Mouse (Mus musculus): ENCODE data around the gene Prtn3.

The Prtn3 gene

GRCm38 (mm10) chr10:79909092-79909922 is 35.0 kb downstream of the Prtn3 start:
- DNase-seq (ENCODE audit: low spot score in 2 of 2), result no peak

GRCm38 (mm10) chr10:79910556-79910955 is 36.3 kb downstream of the Prtn3 start, which contains the start of gene Gm26602:
TSS of gene Gm26602 (plus strand) at chr10:79910856.
- no peak for DNase-seq (ENCODE audit: low spot score in 2 of 2)

GRCm38 (mm10) chr10:79912412-79912811 is 38.1 kb downstream of the Prtn3 start:
- no peak for DNase-seq (ENCODE audit: low spot score in 2 of 2)

GRCm38 (mm10) chr10:79914131-79914947 is 40.1 kb downstream of the Prtn3 start:
- DNase-seq (ENCODE audit: low spot score in 2 of 2), result no peak

GRCm38 (mm10) chr10:79914948-79915596 is 40.8 kb downstream of the Prtn3 start:
- DNase-seq (ENCODE audit: low spot score in 2 of 2), result no peak

DNA sequence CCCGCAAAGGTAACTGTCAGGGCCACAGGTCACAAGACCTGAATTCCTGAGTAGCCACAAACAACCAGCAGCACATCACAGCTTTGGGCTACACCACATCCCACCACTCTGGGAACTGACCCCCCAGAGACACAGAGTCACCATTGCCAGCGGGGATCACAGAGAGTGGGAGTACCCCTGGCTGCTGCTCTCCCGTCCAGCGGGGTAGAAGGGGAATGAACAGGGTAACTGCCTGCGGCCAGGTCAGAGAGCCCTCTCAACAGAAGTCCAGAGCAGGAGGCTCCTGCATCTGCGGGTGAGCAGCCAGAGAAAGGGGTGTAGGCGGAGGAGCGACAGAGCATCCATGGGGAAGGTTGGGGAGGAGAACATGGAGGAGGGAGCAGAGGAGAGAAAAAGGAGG is 41.8 kb downstream of the Prtn3 start:
- DNase-seq (ENCODE audit: low spot score in 2 of 2), result no peak

- DNase-seq (ENCODE audit: low spot score in 2 of 2), result peak; percentile 71 to 80
Measured at GRCm38 (mm10) chr10:79916808-79917531, 42.7 kb downstream of the Prtn3 start, which contains the start of gene Kiss1r. TSS of gene Kiss1r (plus strand) at chr10:79916971.

DNA sequence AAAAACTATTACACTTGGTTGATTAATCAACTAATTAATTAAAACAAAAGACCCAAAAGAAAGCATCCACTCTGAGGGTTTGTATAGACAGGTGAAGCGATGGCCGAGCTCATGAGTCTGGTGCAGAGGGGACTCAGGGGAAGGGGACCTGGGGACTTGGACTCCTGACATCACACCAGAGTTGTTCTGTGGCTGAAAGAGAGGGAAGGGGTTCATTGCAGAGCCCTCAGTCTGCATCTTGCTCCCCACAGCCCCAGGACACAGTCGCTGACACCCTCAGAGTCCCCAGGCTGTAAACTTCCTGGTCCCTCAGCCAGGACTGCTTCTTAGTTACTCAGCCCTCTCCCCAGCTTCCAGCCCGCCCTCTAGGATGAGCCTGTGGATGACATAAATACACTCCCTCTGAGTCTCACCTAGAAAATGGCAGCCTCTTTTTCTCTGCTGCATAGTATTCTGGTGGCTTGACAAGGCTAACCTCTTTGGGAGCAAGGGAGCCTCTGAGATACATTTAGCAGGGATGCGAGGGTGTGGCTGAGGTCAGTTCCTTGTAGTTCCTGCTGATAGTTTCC is 43.3 kb downstream of the Prtn3 start:
- DNase-seq (ENCODE audit: low spot score in 2 of 2), result no peak

DNA sequence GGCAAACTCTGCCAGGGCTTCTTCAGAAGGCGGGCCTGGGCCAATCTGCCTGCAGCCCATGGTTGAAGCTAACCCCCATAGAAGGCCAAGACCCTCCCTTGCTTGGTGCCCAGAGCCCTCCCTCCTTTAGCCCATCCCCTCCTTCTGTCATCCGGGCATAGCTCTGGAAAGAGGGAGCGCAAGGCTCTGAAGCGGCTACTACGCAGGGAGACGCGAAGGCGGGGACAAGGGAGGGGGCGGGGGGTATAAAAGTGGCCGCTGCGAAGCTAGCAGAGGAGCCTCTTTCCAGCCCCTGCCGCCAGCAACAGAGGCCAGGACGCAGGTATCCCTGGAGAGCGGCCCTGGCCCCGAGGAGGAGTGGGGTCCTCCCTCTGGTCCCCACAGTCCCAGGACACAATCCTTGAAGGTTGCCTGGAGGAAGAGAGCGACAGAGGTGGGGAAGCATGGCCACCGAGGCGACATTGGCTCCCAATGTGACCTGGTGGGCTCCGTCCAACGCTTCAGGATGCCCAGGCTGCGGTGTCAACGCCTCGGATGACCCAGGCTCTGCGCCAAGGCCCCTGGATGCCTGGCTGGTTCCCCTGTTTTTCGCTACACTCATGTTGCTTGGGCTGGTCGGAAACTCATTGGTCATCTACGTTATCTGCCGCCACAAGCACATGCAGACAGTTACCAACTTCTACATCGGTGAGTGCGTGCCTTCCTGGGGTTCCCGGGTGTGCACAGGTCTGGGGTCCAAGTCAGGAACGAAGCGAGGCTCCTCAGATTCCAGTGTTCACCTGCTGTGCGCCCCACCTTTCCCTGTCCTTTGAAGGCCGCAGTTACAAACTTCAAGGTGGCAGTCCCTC is 44.2 kb downstream of the Prtn3 start:
- DNase-seq (ENCODE audit: low spot score in 2 of 2), result no peak

GRCm38 (mm10) chr10:79919251-79919849 is 45.1 kb downstream of the Prtn3 start:
- DNase-seq (ENCODE audit: low spot score in 2 of 2), result no peak

GRCm38 (mm10) chr10:79920056-79920890 is 46.0 kb downstream of the Prtn3 start:
- DNase-seq (ENCODE audit: low spot score in 2 of 2), result no peak

GRCm38 (mm10) chr10:79920958-79921535 is 46.8 kb downstream of the Prtn3 start, which contains the start of gene R3hdm4:
TSS of gene R3hdm4 (minus strand) at chr10:79921208.
- DNase-seq (ENCODE audit: low spot score in 2 of 2), result no peak

GRCm38 (mm10) chr10:79921572-79921971 is 47.3 kb downstream of the Prtn3 start:
- no peak for DNase-seq (ENCODE audit: low spot score in 2 of 2)

GRCm38 (mm10) chr10:79924998-79925784 is 50.9 kb downstream of the Prtn3 start:
- DNase-seq (ENCODE audit: low spot score in 2 of 2), result peak; percentile 90 to 99

DNA sequence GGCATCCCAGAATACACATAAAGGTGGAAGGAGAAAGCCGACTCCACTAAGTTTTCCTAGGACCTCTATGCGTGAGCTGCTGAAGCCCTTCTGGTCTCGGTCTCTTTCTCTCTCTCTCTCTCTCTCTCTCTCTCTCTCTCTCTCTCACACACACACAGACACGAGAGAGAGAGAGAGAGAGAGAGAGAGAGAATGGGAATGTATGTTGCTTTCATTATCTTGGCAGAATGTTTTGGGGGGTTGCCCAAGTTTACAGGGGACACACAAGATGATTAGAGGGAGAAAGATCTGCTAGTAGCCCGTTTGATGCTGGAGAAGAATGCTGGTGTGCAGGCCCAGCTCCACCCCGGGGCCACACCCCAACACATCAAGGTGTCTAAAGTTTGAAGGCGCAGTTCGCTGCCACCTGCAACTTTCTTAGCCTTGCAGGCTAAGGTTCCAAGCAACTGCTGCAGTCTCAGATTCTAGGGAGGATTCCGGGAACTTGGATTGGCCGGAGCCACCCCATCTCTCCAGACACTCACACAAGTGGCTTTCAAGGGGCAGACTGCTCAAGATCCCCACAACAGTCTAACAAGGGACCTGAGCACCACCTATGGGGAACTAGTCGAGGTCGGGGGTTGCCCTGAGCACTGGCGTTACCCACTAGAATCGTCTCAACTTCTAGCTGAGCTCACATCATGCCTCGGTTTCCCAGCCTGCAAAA is 51.7 kb downstream of the Prtn3 start:
- DNase-seq (ENCODE audit: low spot score in 2 of 2), result no peak

DNA sequence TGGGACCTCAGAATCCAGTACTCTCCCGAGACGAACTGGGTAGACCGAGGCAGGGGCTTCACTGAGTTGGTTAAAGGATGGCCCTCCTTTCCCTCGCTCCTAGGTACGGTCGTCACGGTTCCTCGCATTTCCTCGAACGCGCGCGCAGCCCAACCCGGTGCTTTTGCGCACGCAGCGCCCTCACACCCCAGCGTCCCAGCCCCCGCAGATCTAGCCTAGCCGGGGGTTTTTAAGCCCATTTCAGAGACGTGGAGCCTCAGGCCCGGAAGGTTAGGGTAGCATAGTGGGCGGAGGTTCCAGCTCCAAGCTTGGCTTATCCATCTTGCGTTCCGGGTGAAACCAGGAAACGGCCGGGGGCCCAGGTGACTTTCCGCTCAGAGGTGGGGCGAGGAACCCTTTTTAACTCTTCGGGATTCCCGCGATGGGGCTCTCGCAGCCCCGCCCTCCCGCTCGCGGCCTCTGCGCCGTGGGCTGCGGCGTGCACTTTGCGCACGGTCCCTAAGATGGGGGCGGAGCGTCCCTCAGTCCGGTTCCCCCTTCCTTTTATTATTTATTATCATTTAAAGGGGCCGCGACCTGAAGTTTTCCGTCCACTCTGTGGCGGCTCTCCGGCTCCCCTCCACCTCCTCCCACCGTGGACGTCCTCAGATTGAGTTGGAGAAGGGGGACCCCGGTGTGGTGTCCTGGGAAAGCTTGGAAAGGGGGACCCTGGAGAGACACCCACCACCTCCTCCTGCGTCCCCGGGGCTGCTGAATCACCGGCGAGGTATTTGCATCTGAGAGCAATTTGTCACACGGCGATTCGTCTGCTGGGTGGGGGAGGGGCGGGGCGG is 52.4 kb downstream of the Prtn3 start, which contains the start of gene Arid3a:
TSS of gene Arid3a (plus strand) at position 553 of the 833 bp plus-strand sequence.
- DNase-seq (ENCODE audit: low spot score in 2 of 2), result peak; percentile 69 to 83
